Mouse (Mus musculus) midbrain, embryonic 12.5 days (tissue): ENCODE data around the gene Pdlim3. TPM values are rescaled to one million over a fixed set of nuclear protein-coding genes. Genes with fewer than 3 reads are reported as not detected.
A peak's percentile ranks its signal among the peaks of the same experiment; 100 is the strongest.

ENCODE experiments used
- ATAC-seq: fragments of 200-750 bp; cut with Nextera tagmentation; 2 replicates; pipeline ENCODE4 v1.8.0; 2017; ENCODE audit warnings: low read depth, moderate TSS enrichment, moderate library complexity; ENCODE audit not compliant: low FRiP score
- H3K27ac ChIP-seq: fragments of 300-500 bp; sonication (generic); replicated peaks from 2 replicates; pipeline ENCODE4 v1.5.1; 2016; ENCODE audit warnings: mild to moderate bottlenecking
- H3K27me3 ChIP-seq: fragments of 300-500 bp; sonication (generic); 2 replicates; pipeline ENCODE4 v1.6.1; 2016; ENCODE audit warnings: mild to moderate bottlenecking
- H3K36me3 ChIP-seq: fragments of 300-500 bp; sonication (generic); 2 replicates; pipeline ENCODE4 v1.6.1; 2016
- H3K4me1 ChIP-seq: fragments of 300-500 bp; sonication (generic); 2 replicates; pipeline ENCODE4 v1.6.1; 2016
- H3K4me2 ChIP-seq: fragments of 300-500 bp; sonication (generic); replicated peaks from 2 replicates; pipeline ENCODE4 v1.6.1; 2016; ENCODE audit warnings: mild to moderate bottlenecking, moderate library complexity
- H3K4me3 ChIP-seq: fragments of 300-500 bp; sonication (generic); 2 replicates; pipeline ENCODE4 v1.5.1; 2016; ENCODE audit warnings: mild to moderate bottlenecking
- H3K9ac ChIP-seq: fragments of 300-500 bp; sonication (generic); replicated peaks from 2 replicates; pipeline ENCODE4 v1.6.1; 2016; ENCODE audit warnings: mild to moderate bottlenecking, moderate library complexity
- H3K9me3 ChIP-seq: fragments of 300-500 bp; sonication (generic); 2 replicates; pipeline ENCODE4 v1.6.1; 2016; ENCODE audit warnings: mild to moderate bottlenecking
- WGBS: fragments of 180-500 bp; shearing (Covaris S2); methylation state at CpG from one replicate; pipeline ENCODE4 v1.1.7; 2016; 5-methylcytosine and 5-hydroxymethylcytosine counted together
- polyA plus RNA-seq: library from polyadenylated mRNA; unstranded; fragments of >200 nt; fragmentation: Nextera tagmentation; extraction: Ambion mirVana; gene quantifications from 2 replicates; pipeline ENCODE4 v1.2.1, GENCODE M21; 2016

Pdlim3 gene
- polyA plus RNA-seq, 1 experiment from 2014 or later, result 23.1 TPM

GRCm38 (mm10) chr8:45913707-45914106 lies 28.4 kb downstream of the Pdlim3 start:
- H3K36me3 ChIP-seq, result no peaks in the 10 kb centered on the region
- peaks cover 7% of the 10 kb centered on the region for H3K4me1 ChIP-seq
- no peak overlapping the region for H3K27ac ChIP-seq
- H3K4me3 ChIP-seq, result no peak overlapping the region
- ATAC-seq, result no peak
- H3K9me3 ChIP-seq, result no peaks in the 10 kb centered on the region
- H3K4me2 ChIP-seq, result no peak overlapping the region
- WGBS, result 90% methylated on average over 11 of the region's 11 CpGs
- H3K27me3 ChIP-seq, result no peaks in the 10 kb centered on the region
- no peak overlapping the region for H3K9ac ChIP-seq

- H3K4me3 ChIP-seq, result no peak overlapping the region
- H3K36me3 ChIP-seq, result no peaks in the 10 kb centered on the region
- WGBS, result 81% methylated on average over 3 of the region's 3 CpGs
- no peak for ATAC-seq
- H3K27me3 ChIP-seq, result no peaks in the 10 kb centered on the region
- H3K27ac ChIP-seq, result no peak overlapping the region
- 0 out of 2 replicates have a peak, but pooled peaks cover 2% of the 10 kb centered on the region for H3K4me1 ChIP-seq
- H3K9ac ChIP-seq, result no peak overlapping the region
- no peaks in the 10 kb centered on the region for H3K9me3 ChIP-seq
- H3K4me2 ChIP-seq, result no peak overlapping the region
These were observed 31.2 kb downstream of the Pdlim3 start for GRCm38 (mm10) chr8:45916496-45916895.

GRCm38 (mm10) chr8:45917040-45917679 lies 31.9 kb downstream of the Pdlim3 start:
- 0 out of 2 replicates have a peak, but pooled peaks cover 2% of the 10 kb centered on the region for H3K4me1 ChIP-seq
- no peak for ATAC-seq
- H3K9ac ChIP-seq, result no peak overlapping the region
- 84% methylated on average over 20 of the region's 20 CpGs for WGBS
- H3K4me3 ChIP-seq, result no peak overlapping the region
- H3K27ac ChIP-seq, result no peak overlapping the region
- no peak overlapping the region for H3K4me2 ChIP-seq
- H3K27me3 ChIP-seq, result no peaks in the 10 kb centered on the region
- no peaks in the 10 kb centered on the region for H3K9me3 ChIP-seq
- no peaks in the 10 kb centered on the region for H3K36me3 ChIP-seq

GRCm38 (mm10) chr8:45918891-45919290 lies 33.6 kb downstream of the Pdlim3 start:
- Histone ChIP-seq H3K4me1 (0 out of 2 replicates have a peak, but pooled peaks cover 2% of the 10 kb centered on the region), H3K9ac (no peak overlapping the region), H3K4me2 (no peak overlapping the region), H3K27me3 (no peaks in the 10 kb centered on the region), H3K27ac (no peak overlapping the region), H3K4me3 (no peak overlapping the region), H3K36me3 (no peaks in the 10 kb centered on the region), H3K9me3 (no peaks in the 10 kb centered on the region)
- ATAC-seq, result no peak
- WGBS, result 87% methylated on average over 15 of the region's 15 CpGs

- H3K9me3 ChIP-seq, result no peaks in the 10 kb centered on the region
- no peak overlapping the region for H3K9ac ChIP-seq
- H3K36me3 ChIP-seq, result no peaks in the 10 kb centered on the region
- WGBS, result 92% methylated on average over 7 of the region's 7 CpGs
- H3K4me1 ChIP-seq, result 0 out of 2 replicates have a peak, but pooled peaks cover 2% of the 10 kb centered on the region
- no peak overlapping the region for H3K4me2 ChIP-seq
- H3K4me3 ChIP-seq, result no peak overlapping the region
- ATAC-seq, result no peak
- no peaks in the 10 kb centered on the region for H3K27me3 ChIP-seq
- H3K27ac ChIP-seq, result no peak overlapping the region
These were observed 35.1 kb downstream of the Pdlim3 start for GRCm38 (mm10) chr8:45920392-45920791.

- H3K27ac ChIP-seq, result no peak overlapping the region
- H3K4me2 ChIP-seq, result no peak overlapping the region
- WGBS, result 91% methylated on average over 7 of the region's 7 CpGs
- no peaks in the 10 kb centered on the region for H3K36me3 ChIP-seq
- no peaks in the 10 kb centered on the region for H3K27me3 ChIP-seq
- no peak overlapping the region for H3K4me3 ChIP-seq
- ATAC-seq, result no peak
- no peak overlapping the region for H3K9ac ChIP-seq
- no peaks in the 10 kb centered on the region for H3K4me1 ChIP-seq
- H3K9me3 ChIP-seq, result no peaks in the 10 kb centered on the region
These were observed 36.9 kb downstream of the Pdlim3 start for GRCm38 (mm10) chr8:45922116-45922515.

- Histone ChIP-seq H3K36me3 (no peaks in the 10 kb centered on the region), H3K27ac (no peak within 1 kb of the TSS), H3K4me1 (no peaks in the 10 kb centered on the region; the same call in 1 of the 2 replicates), H3K4me3 (peak within 1 kb of the TSS; percentile 34), H3K4me2 (peak within 1 kb of the TSS; percentile 50), H3K9me3 (0 out of 2 replicates have a peak, but pooled peaks cover 5% of the 10 kb centered on the region), H3K9ac (0 out of 2 replicates have a peak within 1 kb of the TSS, but pooled peaks have one; percentile 29), H3K27me3 (no peaks in the 10 kb centered on the region)
- 2% methylated on average over 23 of the region's 23 CpGs for WGBS
- ATAC-seq, result peak; percentile 89
These were observed 49.3 kb downstream of the Pdlim3 start, which contains the start of gene Ccdc110 for GRCm38 (mm10) chr8:45934582-45935014. TSS of gene Ccdc110 (plus strand) at chr8:45934619.

GRCm38 (mm10) chr8:45936986-45937385 lies 51.7 kb downstream of the Pdlim3 start:
- Histone ChIP-seq H3K27ac (no peak overlapping the region), H3K4me3 (no peak overlapping the region), H3K4me1 (no peaks in the 10 kb centered on the region; the same call in 1 of the 2 replicates), H3K36me3 (no peaks in the 10 kb centered on the region), H3K9ac (no peak overlapping the region), H3K4me2 (no peak overlapping the region), H3K9me3 (no peaks in the 10 kb centered on the region), H3K27me3 (no peaks in the 10 kb centered on the region)
- no peak for ATAC-seq
- WGBS, result 89% methylated on average over 9 of the region's 9 CpGs

- Histone ChIP-seq H3K27ac (no peak overlapping the region), H3K27me3 (no peaks in the 10 kb centered on the region), H3K36me3 (no peaks in the 10 kb centered on the region), H3K4me1 (no peaks in the 10 kb centered on the region; the same call in 1 of the 2 replicates), H3K4me2 (no peak overlapping the region), H3K9me3 (no peaks in the 10 kb centered on the region), H3K9ac (no peak overlapping the region), H3K4me3 (no peak overlapping the region)
- ATAC-seq, result no peak
- 92% methylated on average over 4 of the region's 4 CpGs for WGBS
These were observed 61.0 kb downstream of the Pdlim3 start for GRCm38 (mm10) chr8:45946283-45946682.

- Histone ChIP-seq H3K4me2 (no peak overlapping the region), H3K4me1 (no peaks in the 10 kb centered on the region; the same call in 1 of the 2 replicates), H3K4me3 (no peak overlapping the region), H3K36me3 (no peaks in the 10 kb centered on the region), H3K9ac (no peak overlapping the region), H3K9me3 (no peaks in the 10 kb centered on the region), H3K27ac (no peak overlapping the region), H3K27me3 (no peaks in the 10 kb centered on the region)
- WGBS, result 55% methylated on average over 2 of the region's 2 CpGs
- ATAC-seq, result no peak
These were observed 65.4 kb downstream of the Pdlim3 start for GRCm38 (mm10) chr8:45950622-45951021.
